Mouse (Mus musculus) retina, postnatal 1 day (tissue): ENCODE results near the gene Hcst.

Experiments
- DNase-seq: peaks from one replicate; pipeline ENCODE4 v3.0.0-alpha.2; 2012

Hcst gene

DNA sequence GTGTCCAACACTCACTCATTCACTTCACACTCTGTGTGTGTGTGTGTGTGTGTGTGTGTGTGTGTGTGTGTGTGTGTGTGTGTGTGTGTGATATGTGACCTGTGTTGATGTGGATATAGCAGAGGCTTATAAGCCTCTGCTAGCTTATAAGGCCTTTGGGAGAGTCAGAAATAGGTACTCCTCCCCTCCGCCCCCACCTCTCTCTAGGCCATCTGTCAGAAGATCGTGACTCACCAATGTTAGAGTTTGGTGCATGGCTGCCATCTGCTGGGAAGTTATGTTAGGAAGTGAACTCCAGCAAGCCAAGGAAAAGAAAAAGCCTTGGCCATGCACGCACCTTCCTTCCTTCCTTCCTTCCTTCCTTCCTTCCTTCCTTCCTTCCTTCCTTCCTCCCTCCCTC is 12.1 kb upstream of the Hcst start:
- DNase-seq = peak; percentile 88

DNA sequence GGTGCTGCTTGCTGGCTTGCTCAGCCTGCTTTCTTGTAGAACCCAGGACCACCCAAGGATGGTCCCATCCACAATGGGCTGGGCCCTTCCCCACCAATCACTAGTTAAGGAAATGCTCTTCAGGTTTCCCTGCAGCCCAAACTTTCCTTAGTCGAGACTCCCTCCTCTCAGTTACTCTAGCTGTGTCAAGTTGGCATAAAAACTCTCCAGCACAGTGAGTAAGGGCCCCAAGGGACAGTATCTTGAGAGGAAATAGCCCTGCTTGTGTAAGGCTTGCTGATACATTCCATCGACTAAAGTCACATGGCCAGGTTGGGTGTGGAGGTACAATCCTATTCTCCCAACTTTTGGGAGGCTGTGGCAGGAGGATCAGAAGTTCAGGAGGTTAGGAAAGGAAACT is 10.5 kb upstream of the Hcst start:
- no peak for DNase-seq

- no peak for DNase-seq
These were observed 9.7 kb upstream of the Hcst start for GRCm38 (mm10) chr7:30429327-30429726.

DNA sequence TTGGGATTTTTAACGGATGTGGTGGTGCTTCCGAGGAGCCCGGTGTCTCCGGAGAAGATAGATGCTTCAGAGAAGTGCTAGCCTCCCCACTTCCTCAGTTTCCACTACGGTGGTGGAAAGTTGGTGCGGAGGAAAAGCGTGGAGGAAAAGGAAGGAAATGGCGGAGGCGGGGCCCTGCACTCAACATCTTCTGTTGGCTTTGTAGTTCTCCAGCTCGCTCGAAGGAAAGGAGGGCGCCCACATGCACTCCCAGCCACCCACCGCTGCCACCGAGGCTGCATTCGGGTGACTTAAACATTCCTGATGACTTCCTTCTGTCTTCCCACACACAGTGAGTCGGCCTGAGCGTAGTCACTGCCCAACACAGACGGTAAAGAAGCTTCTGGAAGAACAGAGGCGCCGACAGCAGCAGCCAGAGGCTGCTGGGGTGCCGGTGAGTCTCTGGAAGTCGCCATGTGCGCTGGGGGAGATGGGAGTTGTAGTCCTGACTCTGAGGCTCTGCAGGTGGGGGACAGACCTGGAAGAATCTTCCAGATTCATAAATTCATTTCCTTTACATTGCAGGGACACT is 3.5 kb upstream of the Hcst start:
- DNase-seq = peak; percentile 18

GRCm38 (mm10) chr7:30422560-30422959 is 2.9 kb upstream of the Hcst start:
- DNase-seq = no peak

DNA sequence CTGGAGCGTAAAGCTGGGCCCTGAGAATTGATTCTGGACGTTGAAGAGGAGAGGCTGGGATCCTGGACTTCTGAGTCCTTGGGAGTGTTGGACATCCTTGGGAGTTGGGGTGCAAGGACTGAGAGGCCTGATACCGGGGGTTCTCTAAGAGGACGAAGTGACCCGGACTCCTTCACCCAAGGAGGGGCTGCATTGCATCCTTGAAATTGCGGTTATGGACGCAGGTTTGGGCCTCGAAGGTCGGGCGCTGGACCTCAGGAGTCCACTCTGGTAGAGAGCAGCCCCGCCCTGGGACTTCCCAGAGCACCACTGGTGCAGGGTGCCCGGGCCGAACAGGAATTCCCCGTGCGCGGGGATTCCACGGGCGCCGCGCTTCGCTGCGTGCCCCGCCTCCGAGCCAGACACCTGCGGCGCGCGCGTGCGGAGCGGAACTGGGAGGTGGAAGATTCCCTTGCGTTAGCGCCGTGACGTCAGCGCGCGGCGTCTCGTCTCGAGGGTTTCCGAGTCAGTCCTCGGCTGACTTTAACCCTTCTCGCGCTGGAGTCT is 2.3 kb upstream of the Hcst start:
- peak; percentile 92 for DNase-seq

DNA sequence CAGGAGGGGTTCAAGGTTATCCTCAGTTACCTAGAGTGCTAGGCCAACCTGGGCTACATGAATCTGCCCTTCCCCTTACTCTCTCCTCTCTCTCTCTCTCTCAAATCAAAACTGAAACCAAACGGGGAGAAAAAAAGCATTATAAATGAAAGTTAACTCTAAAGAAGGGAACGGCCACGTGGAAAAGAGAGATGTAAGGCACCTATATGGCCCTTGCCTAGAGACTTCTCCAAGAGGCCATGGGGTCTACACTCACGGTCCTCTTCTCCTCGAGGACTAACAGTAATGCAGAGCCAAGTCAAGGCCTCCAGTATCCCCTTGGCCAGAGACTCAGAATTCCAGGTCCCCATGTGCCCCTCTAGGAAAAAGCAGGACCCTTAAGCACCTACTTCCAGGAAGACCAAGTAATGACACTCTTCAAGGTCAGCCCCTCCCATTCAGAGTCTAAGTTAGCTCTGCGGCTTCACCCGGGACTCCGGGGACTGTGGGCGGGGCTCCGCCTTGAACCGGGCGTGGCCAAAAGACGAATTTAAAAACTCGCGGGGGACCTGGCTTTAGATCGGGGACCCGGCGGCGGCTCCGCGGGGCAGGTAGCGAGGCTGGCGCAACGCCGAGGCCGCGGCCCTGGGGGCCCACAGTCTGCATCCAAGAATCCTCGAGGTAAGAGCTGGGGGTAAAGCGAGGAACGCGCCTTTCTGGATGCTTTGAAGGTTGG is 1.7 kb upstream of the Hcst start, which contains the start of gene Nfkbid:
TSS of gene Nfkbid (plus strand) at position 558 of the 715 bp plus-strand sequence.
- peak; percentile 55 for DNase-seq

- no peak for DNase-seq
These were observed 1.0 kb upstream of the Hcst start for GRCm38 (mm10) chr7:30420673-30421072.

- no peak for DNase-seq
These were observed 1.8 kb downstream of the Hcst start for GRCm38 (mm10) chr7:30417856-30418255.

GRCm38 (mm10) chr7:30413596-30413995 is 6.1 kb downstream of the Hcst start, which contains the start of gene Tyrobp:
Gene Tyrobp (plus strand): TSS chr7:30413760.
- DNase-seq = no peak

DNA sequence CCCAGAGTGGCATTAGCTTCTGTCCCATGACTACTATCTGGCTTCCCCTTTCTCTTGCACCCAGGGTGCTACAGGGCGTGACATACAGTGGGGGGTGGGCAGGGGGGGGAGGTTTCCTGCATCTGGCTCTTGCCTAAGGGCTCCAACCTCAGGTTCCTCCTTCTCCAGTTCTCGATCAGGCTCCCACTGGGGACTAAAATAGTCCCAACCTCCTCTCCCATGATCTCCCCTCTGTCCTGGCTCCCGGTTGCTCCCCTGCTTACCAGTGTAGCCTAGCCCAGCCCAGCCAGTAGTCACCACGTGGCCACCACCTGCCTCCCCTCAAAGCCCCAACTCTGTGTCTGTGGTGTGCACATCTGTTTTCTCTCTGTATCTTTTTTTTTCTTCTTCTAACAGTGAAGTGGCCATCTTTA is 6.9 kb downstream of the Hcst start:
- DNase-seq = no peak

GRCm38 (mm10) chr7:30411023-30411422 is 8.6 kb downstream of the Hcst start:
- no peak for DNase-seq

GRCm38 (mm10) chr7:30409789-30410188 is 9.9 kb downstream of the Hcst start:
- no peak for DNase-seq

DNA sequence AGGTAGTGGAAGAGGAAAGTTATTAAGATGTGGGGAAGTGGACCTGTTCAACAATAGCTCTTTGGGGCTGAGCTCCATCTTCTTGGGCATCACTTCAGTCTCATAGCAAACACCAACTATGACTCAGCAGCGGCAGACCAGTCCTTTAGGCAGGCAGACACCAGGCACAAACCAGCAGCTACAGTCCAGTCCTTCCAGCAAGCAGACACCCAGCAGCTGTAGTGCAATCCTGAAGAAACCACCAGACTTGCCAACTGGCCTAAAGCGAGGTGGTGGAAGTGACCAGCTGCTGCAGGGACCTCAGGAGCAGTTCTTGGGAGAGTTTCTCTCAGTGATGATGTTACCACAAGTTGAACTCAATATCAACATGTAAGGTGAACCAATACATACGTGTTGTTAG is 11.0 kb downstream of the Hcst start:
- DNase-seq = no peak

DNA sequence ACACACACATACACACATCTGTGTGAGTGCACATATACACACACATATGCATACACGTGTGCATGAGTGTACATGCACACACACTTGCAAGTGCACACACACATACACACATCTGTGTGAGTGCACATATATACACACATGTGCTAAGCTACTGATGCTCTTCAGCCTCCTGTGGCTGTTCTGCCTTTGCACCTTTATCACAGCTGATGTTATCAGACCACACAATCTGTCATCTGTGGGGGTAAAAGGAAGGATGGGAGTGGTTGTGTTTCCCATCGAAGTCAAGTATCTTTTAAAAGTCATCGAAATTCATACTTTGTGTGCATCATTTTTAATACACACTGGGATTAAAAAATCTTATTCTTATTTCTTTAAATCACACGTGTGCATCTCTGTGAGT is 17.3 kb downstream of the Hcst start:
- no peak for DNase-seq

DNA sequence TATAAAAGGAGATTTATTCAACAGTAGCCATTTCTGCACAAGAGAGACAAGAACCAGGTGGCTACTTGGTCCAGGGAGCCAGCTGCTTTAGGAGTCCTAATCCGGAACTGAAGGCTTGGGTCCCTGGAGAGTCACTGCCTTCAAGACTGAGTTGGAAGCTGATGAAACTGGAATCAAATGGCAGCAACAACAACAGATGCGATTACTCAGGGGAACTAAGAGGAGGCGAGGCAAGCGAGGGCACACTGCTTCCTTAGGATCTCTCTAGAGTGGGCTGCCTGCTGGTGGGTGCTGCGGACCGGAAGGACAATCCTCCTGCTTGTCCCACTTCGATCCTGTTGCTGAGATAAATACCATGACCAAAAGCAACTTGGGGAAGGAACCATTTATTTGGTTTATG is 20.0 kb downstream of the Hcst start:
- peak; percentile 20 for DNase-seq

DNA sequence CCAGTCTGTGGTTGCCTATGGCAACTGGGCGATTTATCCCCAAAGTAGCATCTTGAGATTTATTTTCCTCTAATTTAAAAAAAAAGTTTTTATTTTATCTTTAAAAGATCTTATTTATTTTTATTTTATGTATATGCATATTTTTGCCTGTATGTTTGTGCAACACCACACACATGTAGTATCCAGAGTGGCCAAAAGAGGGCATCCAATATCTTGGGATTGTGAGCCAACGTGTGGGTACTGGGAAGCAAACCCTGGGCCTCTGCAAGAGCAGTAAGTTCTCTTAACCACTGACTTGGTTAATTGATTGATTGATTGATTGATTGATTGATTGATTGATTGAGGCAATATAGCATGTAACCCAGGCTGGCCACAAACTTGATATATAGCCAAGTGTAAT is 24.8 kb downstream of the Hcst start:
- no peak for DNase-seq

GRCm38 (mm10) chr7:30394379-30394778 is 25.3 kb downstream of the Hcst start:
- DNase-seq = no peak

GRCm38 (mm10) chr7:30393631-30394030 is 26.0 kb downstream of the Hcst start:
- no peak for DNase-seq

DNA sequence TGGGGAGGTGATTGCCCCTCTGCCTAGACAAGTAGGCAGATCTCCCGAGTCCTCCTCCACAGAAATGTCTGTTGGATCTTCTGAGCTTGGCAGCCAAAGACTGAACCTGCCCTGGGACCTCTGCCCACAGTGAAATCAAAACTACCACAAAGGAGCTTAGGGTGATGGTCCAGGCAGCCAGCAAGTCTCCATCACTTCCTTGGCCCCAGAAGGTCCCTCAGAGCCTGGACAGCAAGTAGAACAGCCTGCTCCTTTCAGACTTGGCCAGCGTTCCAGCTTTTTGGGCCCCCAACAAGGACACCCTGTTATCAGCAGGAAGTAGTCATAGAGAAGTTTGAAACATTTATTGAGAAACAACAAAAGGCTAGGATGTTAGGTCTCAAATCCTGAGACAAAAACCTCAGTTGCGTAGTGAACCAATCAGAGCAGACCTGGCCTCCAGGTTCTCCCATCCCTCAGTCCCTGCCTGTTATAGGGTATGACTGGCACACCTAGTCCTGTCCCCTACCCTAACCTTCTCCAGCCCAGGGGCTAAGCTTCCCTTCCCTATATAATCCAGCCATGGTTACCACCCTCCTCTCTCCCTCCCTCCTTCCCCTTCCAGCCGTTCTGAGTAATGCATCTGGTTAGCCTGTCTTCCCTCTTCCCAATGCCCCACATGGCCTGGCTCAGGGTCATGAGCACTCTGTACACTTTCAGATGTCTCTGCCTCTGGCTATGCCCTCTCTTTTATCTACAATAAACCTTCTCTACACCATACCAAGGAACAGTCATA is 26.7 kb downstream of the Hcst start:
- no peak for DNase-seq

GRCm38 (mm10) chr7:30384106-30384505 is 35.5 kb downstream of the Hcst start:
- DNase-seq = no peak

GRCm38 (mm10) chr7:30380061-30380460 is 39.6 kb downstream of the Hcst start:
- DNase-seq = no peak

GRCm38 (mm10) chr7:30373501-30373962 is 46.1 kb downstream of the Hcst start:
- peak; percentile 98 for DNase-seq
